Mouse (Mus musculus) central nervous system, embryonic 14 days (tissue): ENCODE measurements around the gene Calu. TPM values are rescaled to one million over a fixed set of nuclear protein-coding genes. Genes with fewer than 3 reads are reported as not detected.

Experiments used
- polyA plus RNA-seq: library from polyadenylated mRNA; depleted of rRNA; stranded (reverse); fragments of >200 nt; gene quantifications from 2 replicates; pipeline ENCODE4 v1.2.3, GENCODE M21; 2012; rRNA removed

The Calu gene
- 124 and 173 TPM in 2 replicates for polyA plus RNA-seq

GRCm38 (mm10) chr6:29347665-29348370 is at the start of gene Calu:
TSS of gene Calu (plus strand) at chr6:29348069.

GRCm38 (mm10) chr6:29318879-29319278 is 29.0 kb upstream of the Calu start, which contains the start of gene Fam71f1:
TSS of gene Fam71f1 (plus strand) at chr6:29319140.

GRCm38 (mm10) chr6:29388052-29388518 is 40.2 kb downstream of the Calu start, which contains the start of gene Opn1sw:
TSS of gene Opn1sw (minus strand) at chr6:29388468.

GRCm38 (mm10) chr6:29395910-29396713 is 48.2 kb downstream of the Calu start, which contains the start of gene Ccdc136:
TSS of gene Ccdc136 (plus strand) at chr6:29396309.

Other genes starting within 250 kb of the Calu start
- gene Rbm28, start 183.1 kb upstream of the Calu start, polyA plus RNA-seq: 76.3 and 83.3 TPM in 2 replicates
- 6.1 and 6.6 TPM in 2 replicates for gene Prrt4, start 168.5 kb upstream of the Calu start, polyA plus RNA-seq
- gene Impdh1, start 131.7 kb upstream of the Calu start, polyA plus RNA-seq: 48.2 and 52.4 TPM in 2 replicates
- 30.9 and 31.6 TPM in 2 replicates for gene Hilpda, start 75.6 kb upstream of the Calu start, polyA plus RNA-seq
- 1.6 and 2.6 TPM in 2 replicates for gene Fam71f2, start 68.5 kb upstream of the Calu start, polyA plus RNA-seq
- gene Fam71f1, start 28.9 kb upstream of the Calu start, polyA plus RNA-seq: 0.10 TPM in 1 of 2 replicates, not detected in the other
- gene Opn1sw, start 40.4 kb downstream of the Calu start, polyA plus RNA-seq: 0.28 and 0.85 TPM in 2 replicates
- gene Ccdc136, start 48.2 kb downstream of the Calu start, polyA plus RNA-seq: 54.3 and 55.3 TPM in 2 replicates
- gene Flnc, start 85.2 kb downstream of the Calu start, polyA plus RNA-seq: 4.3 and 10.9 TPM in 2 replicates
- 291 and 330 TPM in 2 replicates for gene Atp6v1f, start 119.6 kb downstream of the Calu start, polyA plus RNA-seq
- gene Atp6v1fnb, start 123.4 kb downstream of the Calu start, polyA plus RNA-seq: 0.20 and 0.39 TPM in 2 replicates
- gene Kcp, start 159.9 kb downstream of the Calu start, polyA plus RNA-seq: 34.5 and 54.4 TPM in 2 replicates
- 2.7 and 3.3 TPM in 2 replicates for gene Irf5, start 178.6 kb downstream of the Calu start, polyA plus RNA-seq